Mouse (Mus musculus) bone marrow macrophage, adult 2 months (primary cell): ENCODE results near the gene Slc23a3.

Source experiments
- CTCF ChIP-seq: IDR thresholded peaks from 2 replicates; pipeline ENCODE4 v1.5.1; 2012; ENCODE audit warnings: low read depth, mild to moderate bottlenecking, low read length, moderate library complexity
- POLR2A ChIP-seq: IDR thresholded peaks from 2 replicates; pipeline ENCODE4 v1.6.1; 2012; ENCODE audit warnings: mild to moderate bottlenecking, low read depth, low read length, borderline replicate concordance

GRCm38 (mm10) chr1:75158990-75159389, 25.3 kb upstream of the Slc23a3 start:
- no peak for TF ChIP-seq CTCF
- TF ChIP-seq POLR2A = no peak
